In the genomic region with DNA sequence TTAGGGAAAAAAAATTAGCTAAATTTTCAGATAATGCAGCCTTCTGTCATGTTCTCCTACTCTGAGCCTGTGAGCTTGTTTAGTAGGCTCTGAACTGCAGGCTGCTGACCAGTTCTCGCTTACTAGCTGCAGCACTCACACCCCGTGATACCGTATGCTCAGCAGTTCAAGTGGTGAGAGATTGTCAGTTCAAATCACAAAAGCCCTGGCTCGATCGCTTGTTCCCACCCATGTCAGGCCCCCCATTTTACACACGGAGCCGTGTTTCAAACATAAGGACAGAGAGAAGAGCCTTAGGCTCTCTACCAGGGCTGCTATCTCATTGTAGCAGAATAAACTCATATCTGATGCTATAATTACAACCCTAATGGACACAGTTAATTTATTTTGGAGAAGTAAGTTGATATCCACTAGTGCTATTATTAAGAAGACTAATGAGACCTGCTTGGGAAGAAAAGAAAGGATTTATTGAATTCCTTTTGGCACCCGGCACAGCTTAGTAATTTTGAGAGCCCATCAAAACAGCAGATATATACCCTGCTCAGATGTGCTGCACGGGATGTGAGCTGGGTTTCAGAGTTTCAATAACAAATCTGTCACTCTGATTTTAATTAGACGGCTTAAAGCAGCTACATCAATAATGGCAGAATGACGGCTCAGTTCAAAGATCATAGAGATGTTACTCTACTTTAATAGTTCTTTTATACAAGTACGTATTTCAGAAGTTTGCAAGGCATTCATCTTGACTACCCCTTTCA, we compare ENCODE assay signal across 10 mouse cellular contexts.
DNase-seq lines count a peak whose midpoint lies in the region; ATAC-seq lines count a peak whose summit lies in the region.
"Had no signal": no experiment of that assay in that cellular context is flagged by ENCODE, and none has a peak within 500 bp of the region (broad histone marks: within the 10 kb centered on the region; RNA-seq: fewer than 3 reads in every experiment).

No protein-coding gene starts in this region.

- no peak for ATAC-seq in heart, embryonic 13.5 days (ENCODE audit: extremely low read depth, insufficient number of reproducible peaks, low FRiP score, low TSS enrichment)
- peak; percentile 47; the same call in 1 of the 2 replicates for ATAC-seq in embryonic facial prominence, embryonic 14.5 days (ENCODE audit: low read depth)
- ATAC-seq in hindbrain, embryonic 15.5 days (ENCODE audit: low FRiP score, low read depth), result peak; percentile 72
- peak; percentile 74 for ATAC-seq in midbrain, embryonic 13.5 days
- no peak for ATAC-seq in erythroid progenitor cell, adult 5-6 weeks (replicated peaks; ENCODE audit: low FRiP score, poor library complexity, severe bottlenecking)

- no peak overlapping the region for H3K4me3 ChIP-seq in heart, embryonic 13.5 days
- no peak overlapping the region for H3K4me3 ChIP-seq in embryonic facial prominence, embryonic 14.5 days (ENCODE audit: low read depth, low read length)
- H3K4me3 ChIP-seq in hindbrain, embryonic 15.5 days, result no peak overlapping the region
- no peak overlapping the region for H3K4me3 ChIP-seq in midbrain, embryonic 13.5 days (replicated peaks)
- H3K4me3 ChIP-seq: liver, embryonic 15.5 days had no signal

- no peak for DNase-seq in heart, postnatal 25 days (ENCODE audit: low spot score)
- no peak for DNase-seq in embryonic facial prominence, embryonic 14.5 days (ENCODE audit: low spot score)
- no peak for DNase-seq in lung, postnatal 14 days
- no peak for DNase-seq in frontal cortex, postnatal 25 days (ENCODE audit: low spot score in 2 of 2)
- DNase-seq: heart, postnatal 14 days had no signal

- no peaks in the 10 kb centered on the region for H3K9me3 ChIP-seq in heart, embryonic 13.5 days
- H3K9me3 ChIP-seq in embryonic facial prominence, embryonic 14.5 days (ENCODE audit: control insufficient read depth, low read length), result no peaks in the 10 kb centered on the region
- no peaks in the 10 kb centered on the region for H3K9me3 ChIP-seq in hindbrain, embryonic 15.5 days
- H3K9me3 ChIP-seq in midbrain, embryonic 13.5 days, result no peaks in the 10 kb centered on the region
- H3K9me3 ChIP-seq: liver, embryonic 15.5 days had no signal

- peak overlapping the region; percentile 14; the same call in 1 of the 2 replicates for H3K4me2 ChIP-seq in heart, embryonic 13.5 days
- H3K4me2 ChIP-seq in embryonic facial prominence, embryonic 14.5 days (ENCODE audit: low read depth, low read length), result no peak overlapping the region
- no peak overlapping the region for H3K4me2 ChIP-seq in hindbrain, embryonic 15.5 days
- H3K4me2 ChIP-seq in midbrain, embryonic 13.5 days (replicated peaks), result no peak overlapping the region
- H3K4me2 ChIP-seq: liver, embryonic 15.5 days had no signal

- no peaks in the 10 kb centered on the region for H3K36me3 ChIP-seq in heart, embryonic 13.5 days
- no peaks in the 10 kb centered on the region for H3K36me3 ChIP-seq in embryonic facial prominence, embryonic 14.5 days (ENCODE audit: control insufficient read depth, insufficient read depth, low read length)
- H3K36me3 ChIP-seq in hindbrain, embryonic 15.5 days, result no peaks in the 10 kb centered on the region
- H3K36me3 ChIP-seq in midbrain, embryonic 13.5 days, result no peaks in the 10 kb centered on the region
- H3K36me3 ChIP-seq: liver, embryonic 15.5 days had no signal

- H3K27ac ChIP-seq in heart, embryonic 13.5 days (replicated peaks), result no peak overlapping the region
- H3K27ac ChIP-seq in embryonic facial prominence, embryonic 14.5 days (replicated peaks; ENCODE audit: low read depth, low read length), result peak overlapping the region; percentile 15; the same call in 1 of the 2 replicates
- H3K27ac ChIP-seq in hindbrain, embryonic 15.5 days (replicated peaks), result peak overlapping the region; percentile 14; the same call in 1 of the 2 replicates
- peak overlapping the region; percentile 30 for H3K27ac ChIP-seq in midbrain, embryonic 13.5 days
- H3K27ac ChIP-seq: liver, embryonic 15.5 days had no signal

- H3K9ac ChIP-seq in heart, embryonic 13.5 days, result no peak overlapping the region
- 0 out of 2 replicates have a peak overlapping the region, but pooled peaks have one; percentile 6 for H3K9ac ChIP-seq in embryonic facial prominence, embryonic 14.5 days (ENCODE audit: low read depth, low read length)
- no peak overlapping the region for H3K9ac ChIP-seq in hindbrain, embryonic 15.5 days
- H3K9ac ChIP-seq in midbrain, embryonic 13.5 days (replicated peaks), result 0 out of 2 replicates have a peak overlapping the region, but pooled peaks have one; percentile 32
- H3K9ac ChIP-seq: liver, embryonic 15.5 days had no signal

- WGBS in heart, embryonic 13.5 days, result 55% methylated on average over 12 of the region's 12 CpGs
- WGBS in embryonic facial prominence, embryonic 14.5 days, result 46% methylated on average over 12 of the region's 12 CpGs
- WGBS in hindbrain, embryonic 15.5 days, result 21% methylated on average over 12 of the region's 12 CpGs
- WGBS in midbrain, embryonic 13.5 days, result 14% methylated on average over 12 of the region's 12 CpGs

- no peaks in the 10 kb centered on the region; the same call in 1 of the 2 replicates for H3K27me3 ChIP-seq in heart, embryonic 13.5 days (replicated peaks)
- H3K27me3 ChIP-seq in embryonic facial prominence, embryonic 14.5 days (replicated peaks; ENCODE audit: control insufficient read depth, insufficient read depth, low read length), result no peaks in the 10 kb centered on the region
- H3K27me3 ChIP-seq in hindbrain, embryonic 15.5 days, result no peaks in the 10 kb centered on the region
- H3K27me3 ChIP-seq in midbrain, embryonic 13.5 days, result peaks cover 4% of the 10 kb centered on the region; the same call in 1 of the 2 replicates
- H3K27me3 ChIP-seq: liver, embryonic 15.5 days had no signal

- intact Hi-C loops in heart, postnatal 25 days (cut with DNase I), result no loop called here

- H3K4me1 ChIP-seq in heart, embryonic 13.5 days, result peaks cover 5% of the 10 kb centered on the region; the same call in 1 of the 2 replicates
- H3K4me1 ChIP-seq in embryonic facial prominence, embryonic 14.5 days (ENCODE audit: control insufficient read depth, insufficient read depth, low read length), result no peaks in the 10 kb centered on the region
- H3K4me1 ChIP-seq in hindbrain, embryonic 15.5 days (replicated peaks), result 0 out of 2 replicates have a peak, but pooled peaks cover 12% of the 10 kb centered on the region
- H3K4me1 ChIP-seq in midbrain, embryonic 13.5 days (replicated peaks), result peaks cover 14% of the 10 kb centered on the region
- H3K4me1 ChIP-seq: liver, embryonic 15.5 days had no signal

Comparison
In these comparisons a context has a peak if more than half of its experiments do, and no peak if none do; other contexts are left out.
1. ATAC-seq: peak in embryonic facial prominence, embryonic 14.5 days (single experiment), hindbrain, embryonic 15.5 days (single experiment) and midbrain, embryonic 13.5 days (single experiment); none in heart, embryonic 13.5 days (single experiment) and erythroid progenitor cell, adult 5-6 weeks (single experiment).
2. H3K9ac ChIP-seq: peak in embryonic facial prominence, embryonic 14.5 days (single experiment) and midbrain, embryonic 13.5 days (single experiment); none in heart, embryonic 13.5 days (single experiment) and hindbrain, embryonic 15.5 days (single experiment).